ENCODE assay signal across 16 mouse cellular contexts in genomic region chr11:114311640-114312039, GRCm38 (mm10).
A peak's percentile ranks its signal among the peaks of the same experiment; 100 is the strongest.
DNase-seq lines count a peak whose midpoint lies in the region.
"Had no signal": no experiment of that assay in that cellular context is flagged by ENCODE, and none has a peak within 500 bp of the region (broad histone marks: within the 10 kb centered on the region; RNA-seq: fewer than 3 reads in every experiment).

No protein-coding gene starts in this region.

- DNase-seq in ES-CJ7 (ENCODE audit: low read depth, low spot score) (peak; percentile 69), R1 (ENCODE audit: low read depth, low spot score) (peak; percentile 80), ZHBTc4 (ENCODE audit: low read depth, low spot score) (peak; percentile 73)
- DNase-seq in thymus, postnatal 14 days = no peak
- no peak for DNase-seq in frontal cortex, postnatal 10 days (ENCODE audit: low spot score in 2 of 2)
- DNase-seq: adrenal gland, adult 2 months; adrenal gland, postnatal 10 days; adrenal gland, postnatal 25 days; B cell, adult 2 months; cerebellum, adult 11 months; cerebellum, adult 18-20 months; cerebellum, adult 8-10 months; cerebellum, adult 9-11 months; cerebellum, postnatal 14 days; cerebellum, postnatal 36 days; embryo, embryonic 11 days had no signal

Comparison
In these comparisons a context has a peak if more than half of its experiments do, and no peak if none do; other contexts are left out.
1. DNase-seq: peak in ES-CJ7 (single experiment), R1 (single experiment) and ZHBTc4 (single experiment); none in thymus, postnatal 14 days (single experiment) and frontal cortex, postnatal 10 days (0 of 2).